Mouse (Mus musculus) embryonic facial prominence, embryonic 14.5 days (tissue): ENCODE measurements at regions not wholly inside any gene's neighbourhood (a gene's known extent, or its start where the extent isn't known, plus 50 kb on each side); places are given as distances from the start of the nearest gene placed in this dataset.

Experiments used
- ATAC-seq: fragments of 200-750 bp; cut with Nextera tagmentation; 2 replicates; pipeline ENCODE4 v1.8.0; 2017; ENCODE audit warnings: low read depth, moderate number of reproducible peaks, moderate TSS enrichment
- DNase-seq: peaks from one replicate; pipeline ENCODE4 v3.0.0-alpha.2; 2015; ENCODE audit warnings: low spot score
- H3K27ac ChIP-seq: fragments of 300-500 bp; sonication (generic); replicated peaks from 2 replicates; pipeline ENCODE4 v1.5.1; 2014; ENCODE audit warnings: low read depth, mild to moderate bottlenecking, low read length, moderate library complexity
- H3K27me3 ChIP-seq: fragments of 300-500 bp; sonication (generic); replicated peaks from 2 replicates; pipeline ENCODE4 v1.6.1; 2014; ENCODE audit warnings: low read length; ENCODE audit not compliant: control insufficient read depth, insufficient read depth
- H3K36me3 ChIP-seq: fragments of 300-500 bp; sonication (generic); 2 replicates; pipeline ENCODE4 v1.6.1; 2014; ENCODE audit warnings: low read length, mixed read lengths; ENCODE audit not compliant: control insufficient read depth, insufficient read depth
- H3K4me1 ChIP-seq: fragments of 300-500 bp; sonication (generic); 2 replicates; pipeline ENCODE4 v1.6.1; 2014; ENCODE audit warnings: antibody characterized with exemption, low read length; ENCODE audit not compliant: control insufficient read depth, insufficient read depth
- H3K4me2 ChIP-seq: fragments of 300-500 bp; sonication (generic); 2 replicates; pipeline ENCODE4 v1.6.1; 2014; ENCODE audit warnings: low read depth, mild to moderate bottlenecking, low read length, moderate library complexity, mixed read lengths
- H3K4me3 ChIP-seq: fragments of 300-500 bp; sonication (generic); 2 replicates; pipeline ENCODE4 v1.5.1; 2014; ENCODE audit warnings: low read depth, mild to moderate bottlenecking, low read length
- H3K9ac ChIP-seq: fragments of 300-500 bp; sonication (generic); 2 replicates; pipeline ENCODE4 v1.6.1; 2014; ENCODE audit warnings: low read depth, mild to moderate bottlenecking, low read length, moderate library complexity, mixed read lengths
- H3K9me3 ChIP-seq: fragments of 300-500 bp; sonication (generic); 2 replicates; pipeline ENCODE4 v1.6.1; 2016; ENCODE audit warnings: low read length; ENCODE audit not compliant: control insufficient read depth
- WGBS: fragments of 180-500 bp; shearing (Covaris S2); extraction: QIAGEN DNeasy Blood & Tissue Kit; methylation state at CpG from one replicate; pipeline ENCODE4 v1.1.7; 2014; 5-methylcytosine and 5-hydroxymethylcytosine counted together

DNA sequence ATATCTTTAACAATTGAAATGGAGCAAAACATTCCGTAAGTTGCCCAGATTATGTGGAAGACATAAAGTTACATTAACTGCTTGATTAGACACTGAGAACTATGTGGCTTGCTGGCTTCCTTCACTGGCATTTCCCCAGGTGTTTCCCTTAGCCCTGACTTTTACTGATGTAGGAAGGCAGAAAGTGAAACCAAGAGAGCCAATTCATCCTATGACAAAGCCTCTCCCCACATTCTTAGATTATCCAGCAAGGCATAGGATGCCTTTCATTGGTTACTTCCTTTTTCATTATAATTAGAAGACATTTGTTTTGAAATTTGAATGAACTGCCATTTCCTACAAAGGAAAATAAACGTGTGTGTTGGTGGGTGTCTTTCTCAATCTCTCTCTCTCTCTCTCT lies 72.1 kb downstream of the Cdc42ep3 start:
- no peak overlapping the region for H3K4me3 ChIP-seq
- H3K9me3 ChIP-seq = no peaks in the 10 kb centered on the region
- ATAC-seq (no peak), DNase-seq (no peak)
- no peaks in the 10 kb centered on the region for H3K36me3 ChIP-seq
- H3K27ac ChIP-seq = no peak overlapping the region
- 64% methylated on average over 2 of the region's 2 CpGs for WGBS
- H3K4me2 ChIP-seq = no peak overlapping the region
- H3K27me3 ChIP-seq = no peaks in the 10 kb centered on the region
- H3K4me1 ChIP-seq = peaks cover 2% of the 10 kb centered on the region
- no peak overlapping the region for H3K9ac ChIP-seq

DNA sequence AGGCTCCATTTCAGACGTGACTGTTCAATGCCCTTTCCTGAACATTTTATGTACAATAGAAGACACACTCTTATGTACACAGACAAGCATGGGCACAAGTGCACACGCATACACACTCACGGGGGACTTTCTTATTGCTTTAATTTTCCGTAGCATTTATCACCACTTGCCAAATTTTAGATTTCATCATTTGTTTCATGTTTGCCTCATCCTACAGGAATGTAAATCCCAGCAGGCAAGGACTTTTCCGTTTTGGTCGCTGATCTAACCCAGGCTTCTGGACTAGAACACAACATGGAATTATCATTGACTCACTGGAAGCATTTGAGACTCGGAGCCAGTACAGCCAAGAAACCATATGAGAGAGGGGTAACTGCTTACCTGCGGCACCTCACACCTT lies 81.3 kb downstream of the Cdc42ep3 start:
- no peaks in the 10 kb centered on the region for H3K27me3 ChIP-seq
- peaks cover 6% of the 10 kb centered on the region; the same call in 1 of the 2 replicates for H3K4me1 ChIP-seq
- no peak overlapping the region for H3K4me2 ChIP-seq
- ATAC-seq = no peak
- H3K36me3 ChIP-seq = no peaks in the 10 kb centered on the region
- H3K4me3 ChIP-seq = no peak overlapping the region
- DNase-seq = no peak
- no peaks in the 10 kb centered on the region for H3K9me3 ChIP-seq
- no peak overlapping the region for H3K9ac ChIP-seq
- 59% methylated on average over 8 of the region's 8 CpGs for WGBS
- H3K27ac ChIP-seq = no peak overlapping the region

DNA sequence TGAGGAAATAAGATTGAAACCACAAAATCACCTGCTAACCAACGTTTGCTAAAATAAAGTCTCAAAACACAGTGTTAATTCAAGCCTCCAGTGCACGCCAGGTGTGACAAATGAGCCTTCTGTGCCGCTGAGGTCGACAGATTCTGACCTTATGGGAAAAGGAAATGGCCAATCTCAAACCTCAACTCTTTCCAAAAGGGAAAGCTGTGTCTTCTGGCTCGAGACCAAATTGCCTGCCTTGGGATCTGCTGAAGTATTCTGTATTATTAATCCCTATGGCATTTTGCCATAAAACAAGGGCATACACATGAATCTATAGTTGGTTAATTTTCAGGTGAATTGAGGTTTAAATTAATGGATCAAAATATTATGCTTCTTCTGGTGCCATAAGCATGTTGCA lies 95.2 kb downstream of the Cdc42ep3 start:
- no peaks in the 10 kb centered on the region for H3K4me1 ChIP-seq
- no peaks in the 10 kb centered on the region for H3K27me3 ChIP-seq
- H3K4me2 ChIP-seq = no peak overlapping the region
- H3K9me3 ChIP-seq = no peaks in the 10 kb centered on the region
- ATAC-seq (no peak), DNase-seq (peak; percentile 52)
- WGBS = 25% methylated on average over 5 of the region's 5 CpGs
- H3K9ac ChIP-seq = no peak overlapping the region; the same call in 1 of the 2 replicates
- no peak overlapping the region for H3K27ac ChIP-seq
- H3K36me3 ChIP-seq = no peaks in the 10 kb centered on the region
- H3K4me3 ChIP-seq = no peak overlapping the region

DNA sequence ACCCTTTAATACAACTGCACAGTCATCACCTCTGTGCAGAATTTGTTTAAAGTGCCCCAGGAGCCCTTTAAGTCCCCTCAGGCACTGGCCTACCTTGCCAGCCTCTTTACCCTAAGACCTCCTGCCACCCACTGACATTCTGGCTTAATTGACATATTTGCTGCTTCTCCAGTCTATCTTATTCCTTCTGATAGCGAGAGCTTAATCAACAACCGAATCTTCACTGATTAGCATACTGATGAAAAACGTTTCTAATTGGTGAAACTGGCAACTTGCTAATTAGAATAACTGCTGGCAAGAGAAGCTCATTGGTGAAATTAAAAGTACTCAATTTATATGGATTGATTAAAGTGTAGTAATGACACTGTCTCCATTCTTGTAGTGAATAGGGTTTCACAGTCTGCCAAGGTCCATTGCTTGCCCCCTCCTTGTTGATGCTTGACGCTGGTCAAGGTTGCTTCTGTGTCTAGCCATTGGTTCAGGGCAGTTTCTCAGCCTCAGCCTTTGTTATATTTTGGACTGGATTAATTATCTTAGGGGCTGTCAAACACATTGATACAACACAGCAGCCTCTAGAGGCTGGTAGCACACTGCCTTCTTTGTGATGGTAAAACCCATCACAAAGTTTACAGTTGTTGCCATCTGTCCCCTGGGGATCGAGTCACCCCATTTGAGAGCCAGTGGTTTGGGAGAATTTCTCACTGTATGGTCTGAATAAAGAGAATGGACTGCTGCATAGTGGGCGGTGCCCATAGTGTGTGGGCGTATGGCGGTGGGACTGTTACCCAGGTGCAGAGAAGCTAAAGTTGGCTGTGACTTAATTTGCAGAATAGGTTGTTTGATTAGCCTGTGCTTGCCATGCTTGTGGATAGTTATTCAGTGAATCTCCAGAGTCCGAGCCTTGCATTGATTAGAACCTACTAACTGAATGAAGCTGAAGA lies 107.7 kb downstream of the Cdc42ep3 start:
- DNase-seq (no peak), ATAC-seq (no peak)
- WGBS = 83% methylated on average over 9 of the region's 9 CpGs
- Histone ChIP-seq H3K27ac (no peak overlapping the region), H3K27me3 (no peaks in the 10 kb centered on the region), H3K4me3 (no peak overlapping the region), H3K36me3 (no peaks in the 10 kb centered on the region), H3K4me1 (no peaks in the 10 kb centered on the region), H3K9ac (no peak overlapping the region), H3K9me3 (peaks cover 6% of the 10 kb centered on the region; the same call in 1 of the 2 replicates), H3K4me2 (no peak overlapping the region)

DNA sequence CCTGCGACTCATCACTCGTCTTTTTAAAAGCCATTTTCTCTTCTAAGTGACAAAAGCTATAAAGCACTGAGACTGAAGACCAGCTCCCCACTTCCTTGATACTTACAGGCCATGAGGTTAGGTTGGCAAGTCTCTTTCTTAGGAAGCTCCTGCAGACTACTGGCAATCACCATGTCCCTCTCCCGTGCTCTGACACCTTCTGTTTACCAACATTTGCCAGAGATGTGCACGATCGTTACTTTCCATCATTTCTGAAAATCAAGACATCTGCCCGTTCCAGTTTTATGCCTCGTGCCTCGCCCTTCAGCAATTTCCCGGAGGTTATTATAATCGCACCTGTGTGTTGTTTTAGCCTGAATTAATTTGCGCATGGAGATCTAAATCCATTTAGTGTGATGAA lies 110.8 kb downstream of the Cdc42ep3 start:
- no peak overlapping the region for H3K4me2 ChIP-seq
- no peak overlapping the region for H3K9ac ChIP-seq
- WGBS = 77% methylated on average over 11 of the region's 11 CpGs
- no peaks in the 10 kb centered on the region for H3K36me3 ChIP-seq
- no peak overlapping the region for H3K27ac ChIP-seq
- no peak overlapping the region for H3K4me3 ChIP-seq
- peaks cover 6% of the 10 kb centered on the region; the same call in 1 of the 2 replicates for H3K9me3 ChIP-seq
- DNase-seq (no peak), ATAC-seq (no peak)
- no peaks in the 10 kb centered on the region for H3K4me1 ChIP-seq
- no peaks in the 10 kb centered on the region for H3K27me3 ChIP-seq

DNA sequence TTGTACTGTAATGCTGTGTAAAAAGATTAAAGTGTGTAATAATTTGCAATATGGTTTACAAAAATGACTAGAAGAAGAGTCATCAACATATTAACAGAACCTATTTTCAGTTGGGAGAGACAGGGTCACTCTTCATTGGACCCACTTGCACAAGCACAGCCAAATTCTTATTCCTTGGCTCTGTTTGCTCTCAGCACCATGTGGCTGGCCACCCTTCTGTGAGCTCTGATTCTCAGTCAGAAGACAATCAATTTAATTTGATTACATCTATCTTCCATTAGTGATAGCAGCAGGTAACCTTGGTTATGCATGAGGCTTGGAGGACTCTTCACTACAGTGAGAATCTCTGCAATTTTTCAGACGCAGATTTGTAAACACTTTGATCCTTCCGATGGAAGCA lies 111.5 kb downstream of the Cdc42ep3 start:
- DNase-seq (no peak), ATAC-seq (no peak)
- Histone ChIP-seq H3K4me3 (no peak overlapping the region), H3K36me3 (no peaks in the 10 kb centered on the region), H3K9ac (no peak overlapping the region), H3K4me1 (no peaks in the 10 kb centered on the region), H3K4me2 (no peak overlapping the region), H3K27ac (no peak overlapping the region), H3K27me3 (no peaks in the 10 kb centered on the region), H3K9me3 (peaks cover 6% of the 10 kb centered on the region; the same call in 1 of the 2 replicates)
- 91% methylated on average over 2 of the region's 2 CpGs for WGBS

DNA sequence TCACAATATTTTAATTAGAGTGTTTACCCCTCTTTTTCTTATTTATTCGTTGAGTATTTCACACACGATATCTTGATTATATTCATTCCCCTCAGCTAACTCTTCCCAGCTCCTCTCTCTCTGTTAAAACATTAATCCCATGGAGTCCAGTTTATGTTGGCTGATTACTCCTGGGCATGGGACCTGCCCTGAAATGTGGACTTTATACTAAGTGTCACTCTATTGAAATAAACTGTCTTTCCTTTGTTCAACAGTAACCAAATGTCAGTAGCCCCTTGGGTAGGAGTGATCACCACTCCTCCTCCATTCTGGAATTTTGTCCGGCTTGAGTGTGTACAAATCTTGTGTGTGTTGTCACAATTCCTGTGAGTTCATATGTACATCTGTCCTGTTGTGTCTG lies 113.4 kb downstream of the Cdc42ep3 start:
- WGBS = 85% methylated on average over 3 of the region's 3 CpGs
- no peak for ATAC-seq
- Histone ChIP-seq H3K9me3 (peaks cover 6% of the 10 kb centered on the region; the same call in 1 of the 2 replicates), H3K9ac (no peak overlapping the region), H3K27ac (no peak overlapping the region), H3K4me2 (no peak overlapping the region), H3K27me3 (no peaks in the 10 kb centered on the region), H3K4me3 (no peak overlapping the region), H3K36me3 (no peaks in the 10 kb centered on the region), H3K4me1 (no peaks in the 10 kb centered on the region)
- no peak for DNase-seq

DNA sequence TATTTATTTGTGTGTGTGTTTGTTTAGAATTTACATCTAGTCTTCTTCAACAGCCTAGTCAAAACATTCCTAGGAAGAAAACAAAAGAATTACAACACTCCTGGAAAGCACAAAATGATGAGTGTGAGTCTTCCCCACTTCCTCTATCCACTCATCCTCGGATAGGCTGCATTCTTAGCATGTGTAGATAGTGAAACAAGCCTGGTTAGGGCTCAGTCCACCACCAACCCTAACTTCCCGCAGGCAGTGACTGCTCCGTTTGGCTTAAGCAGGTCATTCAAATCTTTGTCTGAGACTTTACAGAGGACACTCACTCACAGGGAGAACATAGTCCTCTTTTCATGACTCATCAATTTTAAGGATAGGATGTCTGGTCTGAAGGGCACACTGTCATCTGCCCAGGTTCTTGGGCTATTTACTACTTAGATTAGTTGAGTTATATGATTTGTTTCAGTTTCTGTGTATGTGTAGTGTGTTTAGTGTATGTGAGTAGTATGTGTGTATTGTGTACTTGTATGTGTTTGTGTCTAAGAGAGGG lies 118.6 kb downstream of the Cdc42ep3 start:
- Histone ChIP-seq H3K4me2 (no peak overlapping the region), H3K4me3 (no peak overlapping the region), H3K9ac (no peak overlapping the region), H3K4me1 (no peaks in the 10 kb centered on the region), H3K9me3 (no peaks in the 10 kb centered on the region), H3K36me3 (no peaks in the 10 kb centered on the region), H3K27me3 (no peaks in the 10 kb centered on the region), H3K27ac (no peak overlapping the region)
- no peak for DNase-seq
- 76% methylated on average over 3 of the region's 3 CpGs for WGBS
- no peak for ATAC-seq
